Mouse (Mus musculus) NIH3T3 (cell line): ENCODE measurements around the gene Hoxb9.

Source experiments
- DNase-seq: peaks from one replicate; pipeline ENCODE4 v3.0.0-alpha.2; 2012; ENCODE audit warnings: low read depth

The Hoxb9 gene

GRCm38 (mm10) chr11:96298895-96299667, 27.8 kb downstream of the Hoxb9 start:
- no peak for DNase-seq

GRCm38 (mm10) chr11:96299781-96300180, 28.5 kb downstream of the Hoxb9 start:
- DNase-seq, result no peak

- no peak for DNase-seq
Measured at GRCm38 (mm10) chr11:96300354-96301063, 29.3 kb downstream of the Hoxb9 start.

GRCm38 (mm10) chr11:96301064-96301431, 29.8 kb downstream of the Hoxb9 start:
- DNase-seq, result no peak

GRCm38 (mm10) chr11:96301837-96302236, 30.6 kb downstream of the Hoxb9 start:
- DNase-seq, result no peak

- DNase-seq, result no peak
Measured at GRCm38 (mm10) chr11:96302381-96303150, 31.3 kb downstream of the Hoxb9 start.

GRCm38 (mm10) chr11:96303151-96304099, 32.2 kb downstream of the Hoxb9 start, which contains the start of gene Hoxb5:
Gene Hoxb5, plus strand, starts transcription at chr11:96303336.
- DNase-seq, result peak; percentile 48

- no peak for DNase-seq
Measured at GRCm38 (mm10) chr11:96304381-96305195, 33.3 kb downstream of the Hoxb9 start.

- no peak for DNase-seq
Measured at GRCm38 (mm10) chr11:96305505-96306182, 34.4 kb downstream of the Hoxb9 start.

GRCm38 (mm10) chr11:96306183-96306907, 35.1 kb downstream of the Hoxb9 start:
- DNase-seq, result no peak

- DNase-seq, result no peak
Measured at GRCm38 (mm10) chr11:96306908-96307269, 35.6 kb downstream of the Hoxb9 start.

GRCm38 (mm10) chr11:96308763-96309162, 37.5 kb downstream of the Hoxb9 start:
- DNase-seq, result no peak

- no peak for DNase-seq
Measured at GRCm38 (mm10) chr11:96309288-96309687, 38.0 kb downstream of the Hoxb9 start.

- no peak for DNase-seq
Measured at GRCm38 (mm10) chr11:96310183-96310938, 39.1 kb downstream of the Hoxb9 start.

- DNase-seq, result no peak
Measured at GRCm38 (mm10) chr11:96311097-96311496, 39.8 kb downstream of the Hoxb9 start.

- DNase-seq, result peak; percentile 30
Measured at GRCm38 (mm10) chr11:96311520-96312417, 40.5 kb downstream of the Hoxb9 start.

- no peak for DNase-seq
Measured at GRCm38 (mm10) chr11:96313134-96313533, 41.9 kb downstream of the Hoxb9 start.
